Mouse (Mus musculus): ENCODE data around the gene Parg. TPM values are rescaled to one million over a fixed set of nuclear protein-coding genes. Genes with fewer than 3 reads are reported as not detected.

Gene Parg
- total and polyA plus RNA-seq, 3 experiments = 32.6 to 43.8 TPM; not detected in 1

DNA sequence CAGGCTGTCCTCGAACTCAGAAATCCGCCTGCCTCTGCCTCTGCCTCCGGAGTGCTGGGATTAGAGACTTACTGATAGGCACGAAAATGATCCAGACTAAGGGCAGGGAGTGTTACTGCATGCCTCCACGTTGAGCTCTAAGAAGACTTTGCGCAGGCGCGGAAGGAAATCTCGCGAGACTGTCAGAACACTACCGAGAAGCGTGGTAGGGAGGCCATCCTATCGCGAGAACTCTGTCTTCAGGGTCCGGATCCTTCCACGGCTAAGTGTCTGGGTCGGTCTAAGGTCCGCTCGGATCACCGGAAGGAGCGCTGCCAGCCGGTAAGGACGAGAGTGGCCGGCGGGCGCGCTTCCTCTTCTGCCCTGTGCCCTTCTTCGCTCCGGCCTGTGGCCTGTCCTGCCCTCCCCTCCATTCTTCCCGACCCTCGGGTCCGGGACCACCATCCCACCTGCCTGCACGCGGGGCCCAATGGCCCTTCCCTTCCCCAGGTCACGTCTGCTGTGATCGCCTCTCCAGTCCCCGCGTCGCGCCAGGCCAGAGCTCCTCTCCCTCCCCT is 42.0 kb upstream of the Parg start, which contains the start of gene Ncoa4:
Gene Ncoa4 (plus strand): TSS at position 176 of the 557 bp plus-strand sequence.
- peaks cover 0 to 36% of the 10 kb centered on the region in 2 experiments; a peak in 2 of 4 replicates for H3K36me3 ChIP-seq (ENCODE audit: control insufficient read depth in 1 of 2, insufficient read depth in 2 of 2, low read length in 2 of 2)
- H3K79me2 ChIP-seq (ENCODE audit: control insufficient read depth, insufficient read depth, low read length, poor library complexity) = peaks cover 45% of the 10 kb centered on the region
- DNase-seq (ENCODE audit: low read depth, low spot score) = peak; percentile 99
- peak within 1 kb of the TSS; percentile 84 for H3K9ac ChIP-seq (ENCODE audit: control insufficient read depth, low read depth, low read length, poor library complexity, severe bottlenecking)
- H3K27me3 ChIP-seq (ENCODE audit: control insufficient read depth in 1 of 2, insufficient read depth in 2 of 2, low read length in 2 of 2) = no peaks in the 10 kb centered on the region
- TF ChIP-seq BHLHE40 (IDR thresholded peaks at IDR 0.05; ENCODE audit: borderline replicate concordance, low read depth, low read length) = no peak
- no peak for TF ChIP-seq RCOR1 (IDR thresholded peaks at IDR 0.05; ENCODE audit: low read depth, low read length)
- no peak for TF ChIP-seq MAZ (IDR thresholded peaks at IDR 0.05; ENCODE audit: low read depth, low read length)
- TF ChIP-seq MXI1 (IDR thresholded peaks at IDR 0.05; ENCODE audit: low read depth, low read length) = peak; percentile 87
- TF ChIP-seq GABPA (IDR thresholded peaks at IDR 0.05; ENCODE audit: low read depth, low read length) = no peak
- no peak for TF ChIP-seq USF1 (IDR thresholded peaks at IDR 0.05; ENCODE audit: low read depth, low read length)
- peak; percentile 59 to 81; a peak in 3 of 4 replicates for TF ChIP-seq POLR2A (IDR thresholded peaks at IDR 0.05; ENCODE audit: control insufficient read depth in 1 of 2, insufficient read depth in 1 of 2, low read depth in 1 of 2, low read length in 2 of 2, poor library complexity in 1 of 2)
- TF ChIP-seq SMC3 (IDR thresholded peaks at IDR 0.05; ENCODE audit: low read depth, low read length) = no peak
- TF ChIP-seq SIN3A (IDR thresholded peaks at IDR 0.05; ENCODE audit: low read length) = peak; percentile 69
- no peak for TF ChIP-seq GATA1 (IDR thresholded peaks at IDR 0.05; ENCODE audit: low read depth, low read length)
- TF ChIP-seq EP300 (IDR thresholded peaks at IDR 0.05; ENCODE audit: low read depth in 1 of 2, low read length in 2 of 2) = no peak
- TF ChIP-seq MAFK (IDR thresholded peaks at IDR 0.05; ENCODE audit: borderline replicate concordance, low read depth, low read length) = no peak
- peak; percentile 82 for TF ChIP-seq NRF1 (IDR thresholded peaks at IDR 0.05; ENCODE audit: insufficient read depth, low read depth, low read length, poor library complexity, severe bottlenecking)
- no peak for TF ChIP-seq USF2 (IDR thresholded peaks at IDR 0.05; ENCODE audit: borderline replicate concordance in 1 of 2, insufficient read depth in 1 of 2, low read depth in 1 of 2, low read length in 2 of 2)
- TF ChIP-seq POLR2AphosphoS5 (IDR thresholded peaks at IDR 0.05; ENCODE audit: borderline replicate concordance, low read depth, low read length) = no peak; the same call in 1 of the 2 replicates
- no peak for TF ChIP-seq E2F4 (IDR thresholded peaks at IDR 0.05; ENCODE audit: borderline replicate concordance, low read depth, low read length)
- no peak for TF ChIP-seq MEF2A (IDR thresholded peaks at IDR 0.05; ENCODE audit: extremely low read depth, insufficient replicate concordance, low read depth, low read length, poor library complexity, severe bottlenecking)
- peak; percentile 98 for TF ChIP-seq CHD2 (IDR thresholded peaks at IDR 0.05; ENCODE audit: low read length)
- TF ChIP-seq RAD21 (IDR thresholded peaks at IDR 0.05; ENCODE audit: low read depth, low read length) = no peak
- TF ChIP-seq MYB (IDR thresholded peaks at IDR 0.05; ENCODE audit: low read depth, low read length) = no peak
- no peak for TF ChIP-seq ZC3H11A (IDR thresholded peaks at IDR 0.05; ENCODE audit: low read depth, low read length)
- TF ChIP-seq JUND (IDR thresholded peaks at IDR 0.05; ENCODE audit: low read depth, low read length) = no peak
- TF ChIP-seq CHD1 (IDR thresholded peaks at IDR 0.05; ENCODE audit: low read depth, low read length) = no peak
- TF ChIP-seq ZKSCAN1 (IDR thresholded peaks at IDR 0.05; ENCODE audit: low read depth, low read length) = no peak
- TF ChIP-seq NELFE (IDR thresholded peaks at IDR 0.05; ENCODE audit: low read depth, low read length) = peak; percentile 80
- no peak for TF ChIP-seq MAX (IDR thresholded peaks at IDR 0.05; ENCODE audit: low read length)
- peak; percentile 84 for TF ChIP-seq HCFC1 (IDR thresholded peaks at IDR 0.05; ENCODE audit: low read depth, low read length)
- peak; percentile 79; the same call in 1 of the 2 replicates for TF ChIP-seq ZMIZ1 (IDR thresholded peaks at IDR 0.05; ENCODE audit: low read depth, low read length)
- TF ChIP-seq UBTF (IDR thresholded peaks at IDR 0.05; ENCODE audit: borderline replicate concordance, insufficient read depth, low read depth, low read length) = no peak
- peak; percentile 78 for TF ChIP-seq ZNF384 (IDR thresholded peaks at IDR 0.05; ENCODE audit: low read depth, low read length)
- TF ChIP-seq TCF12 (IDR thresholded peaks at IDR 0.05; ENCODE audit: low read depth, low read length) = peak; percentile 62
- TF ChIP-seq MYC (IDR thresholded peaks at IDR 0.05; ENCODE audit: low read depth, low read length) = peak; percentile 34; the same call in 1 of the 2 replicates
- no peak for TF ChIP-seq CTCF (IDR thresholded peaks at IDR 0.05 in 2 of 3, conservative IDR thresholded peaks at IDR 0.05 in 1 of 3; ENCODE audit: control insufficient read depth in 1 of 3, insufficient read depth in 1 of 3, low read depth in 2 of 3, low read length in 3 of 3, poor library complexity in 1 of 3, severe bottlenecking in 1 of 3)
- peak; percentile 84 for TF ChIP-seq POLR2AphosphoS2 (IDR thresholded peaks at IDR 0.05; ENCODE audit: low read length)
- TF ChIP-seq TAL1 (IDR thresholded peaks at IDR 0.05; ENCODE audit: low read length) = no peak
- TF ChIP-seq TBP (IDR thresholded peaks at IDR 0.05; ENCODE audit: low read depth, low read length) = peak; percentile 94
- no peak; the same call in 1 of the 2 replicates for TF ChIP-seq KAT2A (conservative IDR thresholded peaks at IDR 0.05; ENCODE audit: low read depth, low read length)
- H3K9me3 ChIP-seq (replicated peaks; ENCODE audit: insufficient read depth, low read length) = no peaks in the 10 kb centered on the region
- H3K4me1 ChIP-seq (ENCODE audit: control insufficient read depth in 1 of 2, insufficient read depth in 2 of 2, low read length in 2 of 2) = peaks cover 4 to 19% of the 10 kb centered on the region in 2 experiments; a peak in 3 of 4 replicates
- H3K4me3 ChIP-seq (ENCODE audit: control insufficient read depth in 1 of 2, insufficient read depth in 1 of 2, low read depth in 2 of 2, low read length in 2 of 2) = peak within 1 kb of the TSS; percentile 69 to 93
- H3K27ac ChIP-seq (ENCODE audit: control insufficient read depth, low read depth, low read length) = peak within 1 kb of the TSS; percentile 87

Measured in MEL (cell line).